Mouse (Mus musculus) gastrocnemius, postnatal 36 days (tissue): ENCODE results near the gene Ctf2. TPM values are rescaled to one million over a fixed set of nuclear protein-coding genes. Genes with fewer than 3 reads are reported as not detected.

ENCODE experiments used
- DNase-seq, 2 experiments: peaks; one replicate each; pipeline ENCODE4 v3.0.0; 2022
- intact Hi-C: fragments of 180-260 bp; cut with DNase I; formaldehyde crosslinking; loops from one replicate; pipeline ENCODE4 v1.15.1; 2025
- microRNA-seq, 2 experiments: library from miRNA; unstranded; fragments of <30 nt; microRNA quantifications; one replicate each; pipeline ENCODE4 v1.2.0; 2021
- total RNA-seq, 2 experiments: library from RNA; stranded (reverse); gene quantifications; 2 replicates each; pipeline ENCODE4 v1.2.3; 2021

Ctf2 gene
- total RNA-seq, 2 experiments from 2014 or later = not detected

DNA sequence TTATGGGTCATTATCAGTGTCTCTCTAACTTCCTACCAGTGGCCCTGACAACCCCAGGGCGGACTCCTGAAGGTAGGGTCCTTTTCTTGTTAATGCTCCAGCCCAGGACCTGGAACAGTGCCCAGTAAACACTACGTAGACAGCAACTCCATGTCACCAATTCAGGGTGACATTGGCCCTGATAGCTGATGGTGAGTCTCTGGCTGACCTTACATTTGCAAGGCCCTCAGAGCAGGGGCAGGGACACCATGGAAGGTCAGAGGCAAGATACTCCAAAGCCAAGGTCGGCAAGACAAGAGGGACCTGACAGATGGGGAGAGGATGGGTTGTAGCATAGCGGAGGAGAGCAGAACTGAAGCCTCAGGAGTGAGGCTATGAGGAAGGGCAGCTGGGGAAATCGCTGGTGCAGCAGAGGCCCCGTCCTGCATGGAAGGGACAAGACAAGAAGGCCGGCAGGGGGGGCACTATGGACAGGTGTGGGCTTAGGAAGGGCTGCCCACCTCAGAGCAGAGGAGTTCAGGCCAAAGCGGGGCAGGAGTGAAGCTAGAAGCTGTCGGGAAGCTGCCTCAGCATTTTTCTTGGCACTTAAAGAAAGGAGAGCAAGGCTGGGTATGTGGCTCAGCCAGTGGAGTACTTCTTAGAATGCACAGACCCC lies 42.2 kb downstream of the Ctf2 start:
- intact Hi-C loops = no loop called here

DNA sequence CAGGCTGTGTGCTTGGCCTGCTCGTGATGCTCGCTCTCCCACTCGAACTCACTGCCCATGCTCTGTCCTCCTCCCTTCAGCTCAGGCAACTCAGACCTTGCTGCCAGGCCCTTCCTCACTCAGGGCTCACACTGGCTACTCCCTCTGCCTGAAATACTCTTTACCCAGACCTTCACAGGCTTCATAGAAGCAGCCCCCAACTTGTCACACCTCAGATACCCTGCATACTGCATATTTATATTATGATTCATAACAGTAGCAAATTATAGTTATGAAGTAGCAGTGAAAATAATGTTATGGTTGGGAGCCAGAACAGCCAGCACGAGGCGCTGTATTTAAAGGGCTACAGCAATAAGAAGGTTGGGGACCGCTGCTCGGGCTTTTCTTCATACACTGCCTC lies 43.0 kb downstream of the Ctf2 start:
- DNase-seq = no peak
- intact Hi-C loops = no loop called here

More for the DNA sequence above, 42.2 kb downstream of the Ctf2 start:
- DNase-seq = no peak

DNA sequence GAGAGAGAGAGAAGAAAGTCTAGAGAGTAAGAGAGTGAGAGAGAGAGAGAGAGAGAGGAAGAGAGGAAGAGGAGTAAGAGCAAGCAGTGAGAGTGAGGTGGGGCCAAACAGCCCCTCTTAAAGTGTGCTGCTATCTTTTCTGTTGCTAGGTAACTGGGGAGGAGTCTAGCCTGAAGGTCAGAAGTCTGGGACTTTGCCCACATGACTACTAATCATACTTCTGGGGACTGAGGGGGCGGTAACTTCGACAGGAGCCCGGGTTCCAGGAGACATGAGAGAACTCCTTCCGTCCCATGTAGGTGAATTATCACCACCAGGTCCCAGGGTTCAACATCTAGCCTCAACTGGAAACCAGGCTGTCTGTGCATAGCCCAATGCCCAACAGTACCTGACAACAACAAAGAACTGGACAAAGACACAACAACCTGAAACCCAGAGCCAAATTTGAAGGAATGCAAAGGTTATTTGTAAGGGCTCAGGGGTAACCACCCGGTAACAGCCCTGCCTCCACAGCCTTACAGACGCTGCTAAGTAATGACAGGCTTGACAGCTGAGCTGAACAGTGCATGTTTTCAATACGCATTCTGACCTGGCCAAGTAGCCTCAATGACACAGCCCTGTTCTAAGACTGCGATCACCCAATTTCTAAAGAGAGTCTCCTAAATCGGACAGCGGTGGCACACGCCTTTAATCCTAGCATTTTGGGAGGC lies 45.1 kb downstream of the Ctf2 start:
- no peak for DNase-seq
- intact Hi-C loops = no loop called here

DNA sequence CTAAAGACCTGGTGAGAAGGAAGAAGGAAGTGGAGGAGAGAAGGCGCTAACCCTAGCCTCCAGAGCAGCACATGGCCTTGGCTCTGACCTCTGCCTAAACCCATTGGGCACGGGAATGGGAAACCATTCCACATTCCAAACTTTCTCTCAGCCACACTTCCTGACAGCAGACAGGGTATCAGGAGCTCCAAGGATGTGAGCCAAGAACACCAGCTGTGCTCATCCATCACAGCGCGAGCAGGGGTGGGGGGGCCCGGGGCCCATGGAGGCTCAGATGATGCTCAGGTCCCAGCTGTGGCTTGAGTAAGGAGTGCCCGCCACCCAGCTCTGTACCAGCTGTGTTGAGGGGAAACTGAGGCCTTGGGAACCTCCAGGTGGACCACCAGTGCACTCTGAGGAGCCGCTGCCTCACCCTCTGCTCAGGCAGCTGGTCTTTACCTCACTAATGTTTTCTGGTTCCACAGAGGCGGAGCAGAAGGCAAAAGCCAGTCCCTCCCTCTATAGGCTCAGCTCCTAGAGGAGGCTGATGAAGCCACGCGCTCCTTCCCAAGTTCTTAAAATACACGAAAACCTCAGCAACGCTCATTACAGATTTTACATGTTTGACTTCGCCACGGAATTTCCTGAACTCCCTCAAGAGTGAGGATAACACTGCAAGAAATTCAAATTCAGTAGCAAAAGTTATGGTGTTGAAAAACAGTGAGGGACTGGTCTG lies 46.5 kb downstream of the Ctf2 start:
- intact Hi-C loops = no loop called here
- peak; percentile 32 to 48 for DNase-seq

DNA sequence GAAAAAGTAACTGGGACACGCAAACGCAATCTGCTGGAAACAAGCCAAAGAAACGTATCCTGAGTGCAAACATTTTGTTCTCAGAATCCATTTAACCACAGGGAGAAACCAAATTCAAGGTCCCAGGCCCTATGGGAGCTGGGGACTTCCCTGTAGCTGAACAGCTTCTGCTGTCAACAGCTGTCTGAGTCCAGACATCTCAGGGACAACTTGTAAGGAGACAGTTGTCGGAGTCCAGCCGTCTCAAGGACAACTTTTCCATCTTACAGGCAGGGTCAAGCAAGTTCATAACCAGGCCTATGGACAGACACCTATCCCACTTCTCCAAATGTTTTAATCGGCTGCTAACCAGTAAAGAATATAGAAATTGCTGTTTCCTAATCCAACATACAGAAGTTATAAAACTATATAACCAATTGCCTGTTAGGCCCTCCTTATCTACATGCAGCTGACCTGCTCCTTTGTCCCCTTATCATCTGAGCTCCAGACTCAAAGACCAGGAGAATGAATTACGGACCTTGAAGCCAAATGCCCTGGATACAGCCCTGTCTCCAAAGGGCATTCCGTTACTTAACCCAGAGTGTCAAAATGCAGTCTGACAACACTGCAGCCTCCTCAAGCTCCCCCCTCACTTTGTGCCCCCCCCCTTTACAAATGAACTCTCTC lies 49.9 kb downstream of the Ctf2 start:
- intact Hi-C loops = no loop called here
- DNase-seq = no peak

DNA sequence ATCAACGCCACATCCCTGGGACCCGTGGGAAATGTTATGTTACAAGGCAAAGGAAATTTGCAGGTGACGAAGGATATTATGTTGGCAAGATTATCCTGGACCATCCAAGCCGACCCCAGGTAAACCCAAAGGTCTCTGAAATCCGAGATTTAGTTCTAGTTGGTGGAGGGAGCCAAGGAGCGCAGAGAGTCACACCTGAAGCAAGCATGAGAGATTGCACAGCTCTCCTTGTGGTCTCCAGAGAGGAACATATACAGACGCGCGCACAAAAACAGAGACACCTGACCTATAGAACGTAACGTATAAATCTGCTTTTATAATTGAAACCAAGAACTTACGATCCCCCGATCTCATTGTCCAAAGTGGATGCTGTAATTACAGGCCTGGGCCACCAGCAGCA lies 51.4 kb downstream of the Ctf2 start:
- intact Hi-C loops = no loop called here
- no peak for DNase-seq

DNA sequence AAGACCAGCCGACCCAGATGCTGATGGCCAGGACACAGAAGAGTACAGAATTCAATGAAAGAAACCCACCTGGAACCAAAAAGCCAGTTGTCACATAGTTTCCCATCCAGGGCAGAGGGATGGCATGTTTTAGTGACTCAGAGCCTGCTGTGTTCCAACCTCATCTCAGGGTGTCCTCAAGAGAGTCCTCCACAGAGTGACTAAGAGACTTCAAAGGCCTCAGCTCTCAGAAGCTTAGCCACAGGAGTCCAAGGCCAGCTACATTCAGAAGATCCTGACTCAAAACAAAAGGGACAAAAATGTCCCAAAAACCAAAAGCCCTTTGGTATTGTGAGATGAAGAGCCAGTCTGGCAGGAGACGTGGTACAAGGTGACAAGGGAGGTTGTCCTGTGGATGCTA lies 53.2 kb downstream of the Ctf2 start:
- DNase-seq = no peak
- intact Hi-C loops = loop anchor here (5.0 kb wide), 1 partner anchor 63 kb away; the partner anchor contains the start of gene Fbxl19

DNA sequence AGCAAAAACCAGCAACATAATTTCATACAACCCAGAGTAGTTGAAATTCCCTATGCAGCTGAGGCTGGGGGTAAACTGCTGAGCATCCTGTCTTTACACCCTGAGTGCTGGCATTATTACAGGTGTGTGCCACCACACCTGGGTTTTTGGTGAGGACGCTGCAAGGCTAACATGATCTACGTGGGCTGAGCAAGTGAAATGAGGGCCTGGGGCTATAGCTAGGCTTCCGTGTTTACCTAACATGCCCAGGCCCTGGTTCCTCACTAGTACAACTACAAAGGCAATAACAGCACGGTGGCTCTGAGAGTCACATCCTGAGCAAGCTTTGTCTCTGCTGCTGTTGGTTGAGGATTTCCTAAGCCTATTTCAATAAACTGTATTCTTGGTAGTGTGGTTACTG lies 54.4 kb downstream of the Ctf2 start:
- no peak for DNase-seq
- intact Hi-C loops = loop anchor here (5.0 kb wide), 1 partner anchor 65 kb away; the partner anchor contains the start of gene Fbxl19

DNA sequence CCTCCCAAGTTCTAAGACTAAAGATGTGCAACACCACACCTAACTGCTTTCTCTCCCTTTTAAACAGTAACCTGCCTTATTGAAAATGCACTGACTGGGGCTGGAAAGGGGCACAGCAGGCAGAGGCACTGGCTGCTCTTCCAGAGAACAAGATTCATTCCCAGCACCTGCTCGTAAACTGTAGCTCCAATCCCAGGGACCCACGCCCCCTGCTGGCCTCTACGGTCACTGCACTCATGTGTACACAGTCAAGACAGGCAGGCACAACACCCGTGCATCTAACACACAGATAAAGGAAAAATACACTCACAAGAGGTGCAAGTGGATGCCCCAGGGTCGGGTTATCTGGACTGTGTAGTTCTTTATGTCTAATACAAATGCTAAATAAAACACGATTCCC lies 54.9 kb downstream of the Ctf2 start:
- DNase-seq = peak; percentile 31 to 40
- intact Hi-C loops = loop anchor here (5.0 kb wide), 1 partner anchor 65 kb away; the partner anchor contains the start of gene Fbxl19

DNA sequence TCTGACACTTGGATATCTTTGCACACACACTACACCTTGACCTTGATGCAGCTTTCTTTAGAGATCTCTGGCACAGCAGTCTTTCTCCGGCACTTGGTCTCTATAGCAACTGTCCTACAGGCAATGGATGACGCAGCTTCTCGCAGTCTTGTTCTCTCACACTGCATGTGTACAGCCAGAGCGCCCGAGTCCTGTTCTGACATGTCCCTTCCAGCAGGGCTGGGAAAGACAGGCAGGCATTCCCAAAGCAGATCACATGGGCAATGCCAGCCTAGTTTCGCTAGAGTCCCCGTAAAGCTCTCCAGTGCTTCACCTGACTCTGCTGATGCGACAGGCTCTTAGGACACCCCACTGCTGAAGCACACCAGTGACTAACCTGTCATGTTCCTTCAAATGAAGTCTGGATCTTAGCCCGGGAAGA lies 56.6 kb downstream of the Ctf2 start:
- intact Hi-C loops = loop anchor here (2.0 to 5.0 kb wide), 2 partner anchors 33 to 67 kb away; partner anchors contain the start of genes Bcl7c and Fbxl19
- DNase-seq = no peak

DNA sequence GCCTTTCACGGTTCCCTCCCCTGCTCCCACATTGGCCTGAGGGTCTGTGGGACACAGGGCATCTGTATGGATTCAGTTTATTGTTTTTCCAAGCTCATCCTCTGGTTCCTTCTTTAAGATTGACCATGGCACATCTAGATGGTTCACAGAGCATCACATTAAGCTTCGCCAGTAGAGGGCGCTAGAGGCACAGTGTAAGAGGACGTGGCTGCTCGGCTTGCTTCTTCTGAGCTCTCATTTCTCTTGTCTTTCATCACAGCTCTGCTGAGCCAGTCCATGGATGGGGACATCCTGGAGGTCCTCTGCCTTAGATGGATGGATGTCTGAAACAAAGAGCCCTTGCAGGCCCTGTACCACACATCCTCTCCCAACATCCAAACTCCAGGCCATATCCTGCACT lies 57.0 kb downstream of the Ctf2 start:
- DNase-seq = peak; percentile 62 to 82
- intact Hi-C loops = loop anchor here (2.0 to 5.0 kb wide), 3 partner anchors 34 to 82 kb away; partner anchors contain the start of genes Bcl7c and Fbxl19

DNA sequence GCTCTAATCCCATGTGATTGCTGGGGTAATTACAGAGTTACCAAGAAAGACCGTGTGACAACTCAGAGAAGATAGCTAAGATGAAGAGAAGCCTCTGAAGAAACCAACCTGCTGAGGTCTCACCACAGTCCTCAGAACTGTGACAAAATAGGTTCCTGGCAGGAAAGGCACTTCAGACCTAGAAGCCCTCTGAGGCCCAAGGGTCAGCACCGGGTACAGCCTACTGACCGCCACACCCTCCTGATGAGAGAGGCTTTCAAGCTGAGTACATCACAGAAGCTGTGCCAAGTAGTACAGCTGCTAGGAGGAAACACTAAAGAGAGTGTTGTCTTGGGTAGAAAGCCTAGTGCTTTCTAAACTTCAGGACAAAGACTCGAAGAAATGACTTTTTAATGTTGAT lies 59.2 kb downstream of the Ctf2 start:
- no peak for DNase-seq
- intact Hi-C loops = loop anchor here (5.0 kb wide), 1 partner anchor 85 kb away; no protein-coding TSS in a partner anchor

DNA sequence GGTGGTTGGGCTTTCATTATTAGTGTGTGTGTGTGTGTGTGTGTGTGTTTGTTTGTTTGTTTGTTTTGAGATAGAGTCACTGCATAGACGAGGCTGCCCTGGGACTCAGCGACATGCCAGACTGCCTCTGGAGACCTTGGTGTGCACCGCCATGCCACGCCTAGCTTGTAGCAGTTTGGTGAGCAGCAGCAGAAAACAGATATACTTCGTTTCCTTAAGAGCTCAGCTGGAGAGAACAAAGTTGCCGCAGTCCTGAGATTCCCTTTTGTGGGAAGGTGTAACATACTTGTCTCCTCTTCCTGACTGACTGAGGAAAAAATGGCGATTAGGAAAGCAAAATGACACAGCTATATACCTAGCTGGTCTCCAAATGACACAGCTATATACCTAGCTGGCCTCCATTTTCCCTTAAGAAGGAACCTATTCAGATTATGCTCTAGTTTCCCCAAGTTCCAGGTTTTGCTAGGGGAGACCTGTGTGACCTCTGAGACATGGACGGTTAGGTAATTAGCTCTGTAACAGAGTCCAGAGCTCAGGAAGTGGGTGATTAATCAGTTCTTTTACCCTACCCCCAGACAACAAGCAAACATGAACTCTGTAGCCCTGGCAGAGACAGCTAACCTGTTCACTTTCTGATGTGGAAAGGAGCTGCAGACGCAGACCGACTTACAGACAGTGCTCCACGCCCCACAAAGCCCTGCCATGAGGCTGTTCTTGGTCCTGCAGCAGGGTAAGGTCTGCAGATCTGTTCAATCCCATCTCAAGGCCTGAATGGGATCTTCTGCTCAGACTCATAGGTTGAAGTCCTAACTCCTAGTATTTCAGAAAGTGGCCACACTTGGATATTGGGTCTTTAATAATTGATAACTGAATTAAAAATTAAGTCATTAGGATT lies 59.8 kb downstream of the Ctf2 start:
- intact Hi-C loops = loop anchor here (5.0 kb wide), 1 partner anchor 85 kb away; no protein-coding TSS in a partner anchor
- DNase-seq = no peak

Small RNA genes within 50 kb of the gene (microRNA-seq; reads per million reads assigned to microRNA genes)
- gene Mir762 = 0 to 0.36 reads per million in 2 experiments

Other genes starting within 250 kb of the Ctf2 start
- 10 to 100 TPM; 43.7 to 51.0 TPM for gene Srcap, start 220.2 kb downstream of the Ctf2 start, total RNA-seq
- gene Gm42715, start 212.6 kb downstream of the Ctf2 start, total RNA-seq = 1 to 10 TPM; 4.2 to 5.4 TPM
- not detected for gene Tmem265, start 170.8 kb downstream of the Ctf2 start, total RNA-seq
- gene Phkg2, start 158.8 kb downstream of the Ctf2 start, total RNA-seq = 1 to 10 TPM; 7.6 to 9.8 TPM
- 1 to 10 TPM; 2.6 to 3.5 TPM for gene Ccdc189, start 143.6 kb downstream of the Ctf2 start, total RNA-seq
- gene Rnf40, start 143.4 kb downstream of the Ctf2 start, total RNA-seq = 10 to 100 TPM; 26.8 to 31.6 TPM
- 10 to 100 TPM in 1 of 2 experiments, 1 to 10 TPM in 1; 6.1 to 10.4 TPM for gene Zfp629, start 116.4 kb downstream of the Ctf2 start, total RNA-seq
- gene Bcl7c, start 23.2 kb downstream of the Ctf2 start, total RNA-seq = 10 to 100 TPM; 33.7 to 35.3 TPM
- gene Ctf1, start 19.4 kb downstream of the Ctf2 start, total RNA-seq = 10 to 100 TPM; 14.6 to 18.7 TPM
- 1 to 10 TPM; 1.9 to 2.5 TPM for gene Fbxl19, start 12.4 kb upstream of the Ctf2 start, total RNA-seq
- 1 to 10 TPM; 8.4 to 9.2 TPM for gene Orai3, start 37.6 kb upstream of the Ctf2 start, total RNA-seq
- gene Setd1a, start 44.5 kb upstream of the Ctf2 start, total RNA-seq = 10 to 100 TPM; 13.0 to 21.3 TPM
- gene Gm49388, start 53.4 kb upstream of the Ctf2 start, total RNA-seq = 1 to 10 TPM in 1 of 2 experiments, under 1 TPM in 1; 0.31 to 2.1 TPM
- gene Hsd3b7, start 68.4 kb upstream of the Ctf2 start, total RNA-seq = 1 to 10 TPM; 5.5 to 5.6 TPM
- gene Stx4a, start 92.1 kb upstream of the Ctf2 start, total RNA-seq = 10 to 100 TPM; 43.0 to 47.4 TPM
- gene Stx1b, start 92.4 kb upstream of the Ctf2 start, total RNA-seq = 1 to 10 TPM in 1 of 2 experiments, under 1 TPM in 1; 0.64 to 1.1 TPM
- gene Zfp646, start 144.1 kb upstream of the Ctf2 start, total RNA-seq = 10 to 100 TPM; 10.4 to 12.7 TPM
- 1 to 10 TPM; 2.4 to 3.6 TPM for gene Zfp668, start 144.7 kb upstream of the Ctf2 start, total RNA-seq
- gene Prss53, start 158.8 kb upstream of the Ctf2 start, total RNA-seq = 1 to 10 TPM; 1.5 to 1.7 TPM
- gene Gm21974, start 163.3 kb upstream of the Ctf2 start, total RNA-seq = not detected
- gene Vkorc1, start 163.5 kb upstream of the Ctf2 start, total RNA-seq = 10 to 100 TPM; 10.6 to 12.2 TPM
- gene Bckdk, start 171.9 kb upstream of the Ctf2 start, total RNA-seq = 100 to 1,000 TPM; 155 TPM
- 10 to 100 TPM; 20.7 to 20.9 TPM for gene Kat8, start 180.3 kb upstream of the Ctf2 start, total RNA-seq
- gene Prss8, start 197.9 kb upstream of the Ctf2 start, total RNA-seq = not detected
- 1 to 10 TPM; 6.5 to 7.2 TPM for gene Prss36, start 214.6 kb upstream of the Ctf2 start, total RNA-seq
- gene Fus, start 235.3 kb upstream of the Ctf2 start, total RNA-seq = 10 to 100 TPM; 60.9 to 92.2 TPM